Mouse (Mus musculus) thymus, postnatal 14 days (tissue): Measurements from ENCODE around the gene Arhgef38.

Source experiments
- DNase-seq: peaks from one replicate; pipeline ENCODE4 v3.0.0; 2021

Arhgef38 gene

GRCm38 (mm10) chr3:133091664-133092273 lies 143.0 kb downstream of the Arhgef38 start, which contains the start of the genes Ints12 and Gstcd:
Gene Ints12 (plus strand): TSS chr3:133091840.
Gene Gstcd (minus strand): TSS chr3:133092033.
- DNase-seq = peak; percentile 94

DNA sequence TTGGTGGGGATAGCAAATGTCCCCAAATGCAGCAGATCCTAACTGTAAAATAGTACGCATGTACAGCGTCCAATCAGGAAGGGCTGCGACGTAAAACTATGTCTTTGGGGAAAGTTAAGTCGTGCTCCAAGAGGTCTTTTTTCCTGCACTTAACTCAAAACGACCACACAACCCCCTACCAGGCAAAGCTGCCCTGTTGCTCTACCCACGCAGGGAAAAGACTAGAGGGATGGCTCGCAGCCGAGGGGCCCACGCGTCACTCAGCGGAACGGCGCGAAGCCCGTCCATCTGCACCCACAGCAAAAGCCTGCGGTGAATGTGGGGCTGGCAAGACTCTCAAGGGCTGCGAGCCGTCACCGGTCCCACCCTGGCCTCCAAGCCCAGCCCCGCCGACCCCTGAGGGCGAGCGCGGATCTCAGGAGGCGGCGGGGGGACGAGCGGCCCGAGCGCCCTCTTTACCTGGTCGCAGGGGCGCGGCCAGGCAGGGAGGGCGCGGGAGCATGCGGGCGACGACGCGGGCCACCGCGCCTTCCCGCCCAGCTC lies 143.6 kb downstream of the Arhgef38 start:
- DNase-seq = no peak

GRCm38 (mm10) chr3:133090247-133091120 lies 144.3 kb downstream of the Arhgef38 start:
- DNase-seq = no peak

DNA sequence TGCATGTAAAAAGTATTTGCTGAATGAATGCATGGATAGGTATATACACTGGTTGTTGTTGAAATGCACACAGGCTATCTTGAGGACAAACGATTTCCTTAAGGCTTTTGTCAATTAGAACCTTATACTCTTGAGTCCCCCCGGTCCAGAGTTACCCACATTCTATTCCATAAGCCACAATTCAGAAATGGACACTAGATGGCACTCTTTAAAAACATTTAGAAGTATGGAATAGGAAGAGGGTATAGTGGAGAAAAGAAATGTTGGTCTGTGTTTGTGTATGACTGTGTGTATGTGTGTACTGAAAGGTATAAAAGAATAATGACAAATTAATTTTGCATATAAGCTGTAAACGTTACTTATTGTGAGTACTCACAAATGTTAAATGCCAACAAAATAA lies 148.9 kb downstream of the Arhgef38 start:
- DNase-seq = no peak

DNA sequence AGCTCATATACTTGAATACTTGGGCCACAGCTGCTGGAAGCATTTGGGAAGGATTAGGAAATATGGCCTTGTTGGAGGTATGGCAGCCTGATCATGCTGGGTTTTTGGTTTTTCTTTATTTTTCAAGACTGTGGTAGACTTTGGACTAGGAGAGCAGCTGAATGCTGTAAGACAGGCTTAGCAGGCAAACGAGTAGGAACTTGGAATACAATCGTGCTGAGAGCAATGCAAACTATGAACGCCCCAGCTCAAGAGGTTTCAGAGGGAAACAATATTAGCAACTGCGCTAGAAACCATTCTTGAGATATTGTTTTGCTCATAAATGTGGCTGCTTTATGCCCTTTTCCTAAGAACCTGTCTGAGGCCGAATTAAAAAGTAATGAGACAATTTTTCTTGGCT lies 152.0 kb downstream of the Arhgef38 start:
- no peak for DNase-seq

DNA sequence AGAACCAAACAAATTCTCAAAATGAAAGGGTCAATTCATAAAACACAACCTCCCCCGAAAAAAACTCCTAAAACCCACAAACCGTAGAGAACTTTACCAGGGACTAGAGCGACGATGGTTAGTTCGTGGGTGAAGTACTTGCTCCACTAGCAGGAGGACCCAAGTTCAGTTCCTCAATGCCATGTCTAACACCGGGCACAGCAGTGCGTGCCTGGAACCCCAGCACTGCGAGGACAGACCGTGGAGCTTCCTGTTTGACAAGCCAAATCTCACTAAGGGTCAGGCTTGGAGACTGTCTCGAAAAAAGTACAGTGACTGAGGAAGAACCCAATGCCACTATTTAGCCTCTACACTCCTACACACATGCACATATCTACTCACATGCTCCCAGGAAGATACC lies 159.2 kb downstream of the Arhgef38 start:
- DNase-seq = no peak
